Mouse (Mus musculus) gastrocnemius, adult 8-10 months (tissue): Measurements from ENCODE around the gene Pgpep1l. TPM values are rescaled to one million over a fixed set of nuclear protein-coding genes. Genes with fewer than 3 reads are reported as not detected.
"Not testable (repeated sequence)": the region's sequence is repeated elsewhere in the genome, so short reads cannot be mapped to it uniquely, and the experiment has no call there.

ENCODE experiments used
- DNase-seq, 2 experiments: peaks; one replicate each; pipeline ENCODE4 v3.0.0; 2022; ENCODE audit warnings: low spot score in 2 of 2
- total RNA-seq, 4 experiments: library from RNA; stranded (reverse); gene quantifications; 2 replicates each; pipeline ENCODE4 v1.2.4; 2022

Pgpep1l gene
- total RNA-seq, 4 experiments from 2014 or later, result 3.6 to 4.9 (median 4.0) TPM

GRCm38 (mm10) chr7:68283133-68283520 lies 19.1 kb upstream of the Pgpep1l start:
- DNase-seq, result not testable (repeated sequence)

DNA sequence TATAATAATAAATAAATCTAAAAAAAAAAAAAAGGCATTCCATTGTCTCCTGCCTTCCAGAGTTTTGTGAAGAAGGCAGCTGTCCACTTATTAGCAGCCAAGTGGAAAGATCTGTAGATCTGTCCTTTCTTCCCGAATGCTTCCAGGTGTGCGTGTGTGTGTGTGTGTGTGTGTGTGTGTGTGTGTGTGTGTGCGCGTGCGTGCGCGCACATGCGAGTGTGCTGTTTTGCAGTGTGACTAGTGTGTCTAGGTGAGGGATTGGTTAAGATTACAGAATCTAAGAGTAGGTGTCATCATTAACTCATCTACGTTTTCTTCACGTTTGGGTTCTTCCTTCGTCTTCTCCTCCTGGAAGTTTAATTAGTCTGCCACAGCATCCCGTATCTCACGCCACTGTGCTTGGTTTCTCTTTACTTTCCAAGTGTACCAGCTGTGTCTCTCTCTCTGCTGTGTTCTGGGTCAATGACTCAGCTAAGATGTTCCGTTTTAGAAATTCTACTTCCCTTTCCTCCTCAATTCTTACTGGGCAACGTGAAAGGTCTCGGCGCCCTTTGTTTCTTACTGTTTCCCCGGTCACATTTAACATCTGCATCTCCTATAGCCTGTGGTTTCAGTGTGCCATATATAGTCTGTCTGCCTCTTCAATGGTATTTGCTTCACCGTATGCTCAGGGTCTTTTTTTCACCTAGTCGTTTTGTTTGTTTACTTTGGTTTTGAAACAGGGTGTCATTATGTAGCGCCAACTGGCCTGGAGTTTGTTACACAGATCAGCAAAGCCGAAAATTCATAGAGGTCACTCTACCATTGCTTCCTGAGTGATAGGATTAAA lies 18.5 kb upstream of the Pgpep1l start:
- DNase-seq, result no peak

- no peak for DNase-seq
These were observed 17.3 kb upstream of the Pgpep1l start for GRCm38 (mm10) chr7:68281341-68281740.

GRCm38 (mm10) chr7:68280352-68280869 lies 16.4 kb upstream of the Pgpep1l start:
- no peak for DNase-seq

DNA sequence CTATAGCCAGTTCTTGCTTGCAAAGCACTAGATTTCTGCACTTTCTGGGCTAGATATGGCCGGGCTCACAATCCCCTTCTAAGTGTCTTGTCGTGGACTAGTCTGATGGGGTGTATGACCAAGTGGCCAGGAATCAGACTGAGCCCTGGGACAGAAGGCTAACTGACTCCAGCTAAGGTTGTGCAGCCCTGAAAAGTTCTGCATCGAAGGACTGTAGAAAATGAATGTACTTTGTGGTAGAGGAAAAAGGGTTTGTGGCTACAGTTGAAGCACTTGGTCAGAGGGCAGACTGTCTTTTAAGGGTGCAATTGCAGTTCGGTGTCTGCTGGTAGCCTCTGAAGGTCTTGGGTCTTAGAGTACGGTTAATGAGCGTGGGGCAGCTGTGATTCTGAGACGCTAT lies 15.4 kb upstream of the Pgpep1l start:
- DNase-seq, result no peak

DNA sequence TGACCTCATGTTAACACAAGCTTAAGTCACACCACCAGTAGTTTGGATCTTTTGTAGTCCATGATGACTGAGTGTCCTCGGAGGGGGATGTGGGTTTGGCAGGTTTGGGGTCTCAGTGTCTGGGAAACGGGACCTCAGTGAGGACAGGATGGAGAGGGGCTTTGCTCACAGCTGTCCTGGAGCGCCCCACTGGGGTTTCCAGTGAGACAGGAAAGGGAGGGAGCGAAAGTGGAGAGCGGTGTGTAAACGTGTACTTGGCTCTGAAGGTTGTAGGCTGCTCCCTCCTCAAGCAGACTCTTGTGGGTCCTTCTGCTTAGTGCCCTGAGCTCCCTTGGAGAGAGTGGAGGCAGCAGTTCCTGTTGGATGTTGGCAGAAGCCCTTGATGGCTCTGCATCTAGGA lies 14.9 kb upstream of the Pgpep1l start:
- no peak for DNase-seq

GRCm38 (mm10) chr7:68278385-68278784 lies 14.4 kb upstream of the Pgpep1l start:
- DNase-seq, result no peak

DNA sequence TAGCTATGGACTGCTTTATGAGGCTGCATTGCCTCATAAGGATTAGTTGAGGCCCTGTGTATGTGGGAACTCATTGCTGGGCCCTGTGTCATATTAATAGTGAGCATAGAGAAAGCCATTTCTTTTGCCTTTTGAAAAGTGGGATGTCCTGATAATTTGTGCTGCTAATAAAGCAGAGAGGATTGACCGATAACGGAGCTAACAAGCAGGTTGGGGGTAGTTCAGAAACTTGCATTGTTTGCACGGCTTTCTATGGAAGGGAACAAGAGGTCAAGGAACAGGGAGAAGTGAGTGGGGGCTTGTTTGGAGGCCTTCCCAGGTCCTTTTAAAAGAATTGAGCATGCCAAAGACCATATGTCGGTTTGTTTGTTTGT lies 13.9 kb upstream of the Pgpep1l start:
- DNase-seq, result no peak

DNA sequence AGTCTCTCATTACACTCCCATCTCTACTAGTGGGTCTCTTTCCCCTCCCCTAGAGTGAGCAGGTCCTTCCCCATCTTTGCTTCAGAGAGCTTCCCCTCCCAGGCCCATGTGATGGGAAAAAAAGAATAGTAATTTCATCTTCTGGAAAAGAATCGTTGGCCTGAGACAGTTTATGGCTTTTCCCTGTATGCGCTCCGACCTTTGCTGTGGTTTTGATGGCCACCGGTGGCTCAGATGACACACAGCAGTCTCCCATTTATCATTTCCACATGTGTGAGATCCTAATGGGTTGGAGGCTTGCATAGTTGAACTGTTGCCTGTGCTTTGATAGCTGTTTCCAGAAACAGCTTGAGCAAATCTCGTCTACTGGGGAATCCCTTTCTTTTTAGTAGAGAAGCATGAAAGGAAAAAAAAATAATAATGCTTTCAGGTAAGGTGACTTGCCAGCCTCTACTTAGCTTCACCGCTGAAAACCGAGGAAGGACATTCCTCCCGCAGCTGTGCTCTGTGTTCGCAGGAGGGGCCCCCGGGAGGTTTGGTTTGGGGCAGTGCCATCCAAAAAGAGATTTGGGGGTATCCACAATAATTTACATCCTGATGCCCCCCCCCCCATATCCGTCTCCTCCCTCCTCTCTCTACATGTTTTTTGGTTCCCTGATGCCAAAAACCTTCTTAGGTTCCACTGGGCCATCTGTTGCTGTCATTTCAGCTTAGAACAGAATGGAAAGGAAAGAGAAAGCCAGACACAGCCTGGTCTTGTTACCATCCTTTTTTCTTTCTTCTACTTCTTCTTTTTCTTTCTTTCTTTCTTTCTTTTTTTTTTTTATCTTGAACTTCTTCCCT lies 13.2 kb upstream of the Pgpep1l start:
- DNase-seq, result peak in 1 of 2 experiments; percentile 28

- DNase-seq, result no peak
These were observed 12.1 kb upstream of the Pgpep1l start for GRCm38 (mm10) chr7:68275838-68276731.

DNA sequence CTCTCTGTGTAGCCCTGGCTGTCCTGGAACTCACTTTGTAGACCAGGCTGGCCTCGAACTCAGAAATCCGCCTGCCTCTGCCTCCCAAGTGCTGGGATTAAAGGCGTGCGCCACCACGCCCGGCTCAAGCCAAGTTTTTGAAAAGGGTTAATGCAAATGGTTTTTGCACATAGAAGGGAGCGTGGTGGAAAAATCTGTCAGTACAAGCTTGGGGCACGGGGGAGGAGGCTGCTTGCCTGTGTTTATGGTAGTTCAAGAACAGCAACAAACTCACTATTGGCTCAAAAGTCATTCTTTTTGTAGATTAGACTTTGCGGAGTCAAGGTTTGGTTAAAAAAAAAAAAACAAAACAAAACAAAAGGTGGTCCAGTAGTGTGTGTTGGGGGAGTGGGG lies 11.4 kb upstream of the Pgpep1l start:
- DNase-seq, result not testable (repeated sequence)

DNA sequence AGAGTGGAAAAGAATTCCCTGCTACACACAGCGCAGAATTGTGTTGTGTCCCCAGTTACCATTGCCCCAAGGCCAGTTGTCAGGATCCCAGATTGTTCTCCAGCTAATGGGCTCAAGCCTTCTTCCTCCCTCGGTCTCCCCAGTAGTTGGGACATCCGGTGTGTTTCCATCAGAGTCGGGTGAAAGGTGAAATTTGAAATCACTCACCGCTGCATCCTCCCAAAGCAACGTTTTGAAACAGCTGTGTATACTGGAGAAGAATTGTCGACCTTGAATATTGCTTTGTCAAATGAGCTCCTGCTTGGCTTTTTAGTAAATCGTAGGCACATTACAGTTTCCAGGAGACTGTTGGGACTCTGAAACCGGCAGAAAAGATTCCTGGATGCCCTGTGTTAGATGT lies 10.9 kb upstream of the Pgpep1l start:
- DNase-seq, result no peak

- no peak for DNase-seq
These were observed 10.2 kb upstream of the Pgpep1l start for GRCm38 (mm10) chr7:68274218-68274617.

DNA sequence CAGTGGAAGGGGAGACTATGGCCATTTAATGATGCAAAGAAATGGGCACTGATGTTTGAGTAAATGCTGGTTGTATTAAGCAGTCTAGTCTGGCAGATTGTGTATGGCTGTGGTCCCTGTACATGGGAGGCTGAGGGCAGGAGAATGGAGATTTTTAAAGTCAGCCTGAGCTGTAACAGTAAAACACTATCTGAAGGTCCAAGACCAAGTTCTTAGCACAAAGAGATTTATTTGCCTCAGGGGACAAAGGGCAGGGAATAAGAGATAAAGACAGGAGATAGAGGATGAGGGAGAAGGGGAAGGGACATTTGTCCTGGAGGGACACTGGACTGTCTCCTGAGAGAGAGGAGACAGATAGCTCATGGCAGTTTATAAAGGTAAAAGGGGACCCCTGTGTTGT lies 9.5 kb upstream of the Pgpep1l start, which contains the start of gene Fam169b:
Gene Fam169b, plus strand, starts transcription at position 325 of the 400 bp plus-strand sequence.
- DNase-seq, result no peak

- no peak for DNase-seq
These were observed 8.6 kb upstream of the Pgpep1l start for GRCm38 (mm10) chr7:68272607-68273006.

GRCm38 (mm10) chr7:68271816-68272215 lies 7.8 kb upstream of the Pgpep1l start:
- DNase-seq, result no peak

GRCm38 (mm10) chr7:68270551-68270950 lies 6.5 kb upstream of the Pgpep1l start:
- no peak for DNase-seq

GRCm38 (mm10) chr7:68266691-68267090 lies 2.7 kb upstream of the Pgpep1l start:
- DNase-seq, result no peak

- DNase-seq, result no peak
These were observed 1.4 kb upstream of the Pgpep1l start for GRCm38 (mm10) chr7:68265391-68265790.

GRCm38 (mm10) chr7:68264531-68264930 lies 498 bp upstream of the Pgpep1l start:
- no peak for DNase-seq

- DNase-seq, result no peak
These were observed 546 bp downstream of the Pgpep1l start for GRCm38 (mm10) chr7:68263346-68264027.
